Mouse (Mus musculus): Measurements from ENCODE around the gene Tom1.

- TF ChIP-seq CTCF (IDR thresholded peaks at IDR 0.05; ENCODE audit: extremely low read depth, insufficient read depth, insufficient read length, insufficient replicate concordance) = no peak
- TF ChIP-seq POLR2A (IDR thresholded peaks at IDR 0.05; ENCODE audit: low read depth, low read length) = no peak
Measured at GRCm38 (mm10) chr8:74994540-74994939, 39.0 kb upstream of the Tom1 start.
